ENCODE assay signal across 8 mouse cellular contexts in the genomic region with DNA sequence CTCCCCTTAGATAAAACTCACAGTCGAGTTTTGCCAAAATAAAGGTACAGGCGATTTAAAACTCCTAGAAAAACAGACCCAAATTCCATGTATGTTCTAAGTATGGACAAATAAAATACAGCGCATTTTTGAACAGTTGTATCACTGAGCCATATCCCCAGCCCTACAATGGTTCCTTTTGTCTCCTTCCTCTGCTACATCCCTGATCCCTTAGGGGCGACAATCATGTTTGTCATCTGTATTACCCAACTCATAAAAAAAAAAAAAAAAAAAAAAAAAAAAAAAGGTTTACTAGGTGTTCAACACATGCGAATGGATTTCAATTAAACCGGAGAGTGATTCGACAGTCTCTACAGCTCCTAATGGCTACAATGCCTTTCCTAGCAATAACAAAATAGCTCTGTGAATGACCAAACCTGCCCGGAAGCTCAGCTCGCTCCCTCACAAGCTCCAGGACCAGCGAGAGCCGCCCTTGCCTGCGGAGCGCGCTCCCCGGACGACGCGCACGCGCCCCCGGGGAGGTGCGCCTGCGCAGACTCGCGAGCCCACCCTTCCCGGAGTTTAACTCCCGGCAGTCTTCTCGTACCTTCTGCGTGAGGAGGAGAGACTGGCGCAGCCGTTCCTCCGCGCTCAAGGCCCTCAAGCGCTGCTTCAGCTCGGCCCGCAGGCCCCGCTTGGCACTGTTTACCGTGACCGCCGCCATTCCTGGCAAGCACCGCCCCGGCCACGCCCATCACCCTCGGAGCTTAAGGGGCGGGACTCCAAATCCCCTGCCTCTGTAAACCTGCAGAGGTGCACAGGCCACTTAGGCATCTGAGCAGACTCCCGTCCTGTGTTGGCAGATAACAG. TPM values are rescaled to one million over a fixed set of nuclear protein-coding genes. Genes with fewer than 3 reads are reported as not detected.
A peak's percentile ranks its signal among the peaks of the same experiment; 100 is the strongest.
DNase-seq lines count a peak whose midpoint lies in the region; ATAC-seq and TF ChIP-seq lines count a peak whose summit lies in the region.
"Not testable (repeated sequence)": the region's sequence is repeated elsewhere in the genome, so short reads cannot be mapped to it uniquely, and the experiment has no call there.

No protein-coding gene starts in this region.

- H3K4me3 ChIP-seq in E14TG2a.4 (replicated peaks; ENCODE audit: low read length), result peak overlapping the region; percentile 46
- peak overlapping the region; percentile 36 for H3K4me3 ChIP-seq in embryonic facial prominence, embryonic 14.5 days (ENCODE audit: low read depth, low read length)
- H3K4me3 ChIP-seq in heart, embryonic 13.5 days, result peak overlapping the region; percentile 47
- peak overlapping the region; percentile 31 for H3K4me3 ChIP-seq in limb, embryonic 14.5 days (replicated peaks; ENCODE audit: low read length)
- H3K4me3 ChIP-seq in midbrain, embryonic 14.5 days (replicated peaks; ENCODE audit: low read depth, low read length), result peak overlapping the region; percentile 33

- ATAC-seq in embryonic facial prominence, embryonic 14.5 days (ENCODE audit: low read depth), result peak; percentile 95
- ATAC-seq in heart, embryonic 13.5 days (ENCODE audit: extremely low read depth, insufficient number of reproducible peaks, low FRiP score, low TSS enrichment), result peak; percentile 92
- peak; percentile 92 for ATAC-seq in limb, embryonic 14.5 days (ENCODE audit: low FRiP score, low read depth)
- ATAC-seq in midbrain, embryonic 14.5 days (ENCODE audit: low FRiP score, low TSS enrichment), result peak; percentile 93

- not testable (repeated sequence) for H3K4me1 ChIP-seq in E14TG2a.4 (replicated peaks; ENCODE audit: low read depth, low read length); embryonic facial prominence, embryonic 14.5 days (ENCODE audit: control insufficient read depth, insufficient read depth, low read length); heart, embryonic 13.5 days; limb, embryonic 14.5 days (ENCODE audit: control insufficient read depth, insufficient read depth, low read length); midbrain, embryonic 14.5 days (ENCODE audit: control insufficient read depth, insufficient read depth, low read length)

- DNase-seq in c-Kit-positive CD71-positive TER-119-positive erythroid progenitor cells, embryonic 14.5 days (ENCODE audit: low spot score), result peak; percentile 19
- DNase-seq in embryonic facial prominence, embryonic 14.5 days (ENCODE audit: low spot score), result peak; percentile 43
- DNase-seq in kidney, adult 18-20 months, result peak; percentile 63
- peak; percentile 5 for DNase-seq in limb, embryonic 14.5 days (ENCODE audit: low spot score)
- peak; percentile 67 for DNase-seq in midbrain, embryonic 14.5 days
- DNase-seq in spleen, adult 12 weeks (ENCODE audit: low spot score), result peak; percentile 71

- TF ChIP-seq POLR2A in limb, embryonic 14.5 days (IDR thresholded peaks at IDR 0.05; ENCODE audit: borderline replicate concordance, extremely low read depth, insufficient read depth, insufficient read length), result not testable (repeated sequence)

- H3K4me2 ChIP-seq in embryonic facial prominence, embryonic 14.5 days (ENCODE audit: low read depth, low read length), result peak overlapping the region; percentile 55
- H3K4me2 ChIP-seq in heart, embryonic 13.5 days, result peak overlapping the region; percentile 66
- H3K4me2 ChIP-seq in limb, embryonic 14.5 days (replicated peaks; ENCODE audit: low read depth, low read length, severe bottlenecking), result peak overlapping the region; percentile 35
- H3K4me2 ChIP-seq in midbrain, embryonic 14.5 days (ENCODE audit: low read length), result peak overlapping the region; percentile 52

- H3K27me3 ChIP-seq in E14TG2a.4 (ENCODE audit: insufficient read depth, low read length); embryonic facial prominence, embryonic 14.5 days (replicated peaks; ENCODE audit: control insufficient read depth, insufficient read depth, low read length); heart, embryonic 13.5 days (replicated peaks); limb, embryonic 14.5 days (ENCODE audit: control insufficient read depth, insufficient read depth, low read length); midbrain, embryonic 14.5 days (ENCODE audit: control insufficient read depth, insufficient read depth, low read length): not testable (repeated sequence)

- 5% methylated on average over 14 of the region's 46 CpGs for WGBS in embryonic facial prominence, embryonic 14.5 days
- 8% methylated on average over 14 of the region's 46 CpGs for WGBS in heart, embryonic 13.5 days
- 15% methylated on average over 7 of the region's 46 CpGs for WGBS in limb, embryonic 14.5 days
- WGBS in midbrain, embryonic 14.5 days, result 11% methylated on average over 11 of the region's 46 CpGs

- not testable (repeated sequence) for H3K9me3 ChIP-seq in E14TG2a.4 (ENCODE audit: low read length); embryonic facial prominence, embryonic 14.5 days (ENCODE audit: control insufficient read depth, low read length); heart, embryonic 13.5 days; limb, embryonic 14.5 days (ENCODE audit: control insufficient read depth, low read length); midbrain, embryonic 14.5 days (ENCODE audit: control insufficient read depth, low read length)

- H3K9ac ChIP-seq in embryonic facial prominence, embryonic 14.5 days (ENCODE audit: low read depth, low read length), result peak overlapping the region; percentile 46
- peak overlapping the region; percentile 69 for H3K9ac ChIP-seq in heart, embryonic 13.5 days
- H3K9ac ChIP-seq in limb, embryonic 14.5 days (ENCODE audit: low read depth, low read length, severe bottlenecking), result 0 out of 2 replicates have a peak overlapping the region, but pooled peaks have one; percentile 31
- H3K9ac ChIP-seq in midbrain, embryonic 14.5 days (replicated peaks; ENCODE audit: low read length), result peak overlapping the region; percentile 42; the same call in 1 of the 2 replicates

- not testable (repeated sequence) for TF ChIP-seq CTCF in E14TG2a.4 (conservative IDR thresholded peaks at IDR 0.05; ENCODE audit: low read length)

- peak overlapping the region; percentile 65; the same call in 1 of the 2 replicates for H3K27ac ChIP-seq in embryonic facial prominence, embryonic 14.5 days (replicated peaks; ENCODE audit: low read depth, low read length)
- H3K27ac ChIP-seq in heart, embryonic 13.5 days (replicated peaks), result peak overlapping the region; percentile 81
- peak overlapping the region; percentile 72; the same call in 1 of the 2 replicates for H3K27ac ChIP-seq in limb, embryonic 14.5 days (replicated peaks; ENCODE audit: low read depth, low read length)
- H3K27ac ChIP-seq in midbrain, embryonic 14.5 days (replicated peaks; ENCODE audit: low read depth, low read length), result peak overlapping the region; percentile 70

- not testable (repeated sequence) for H3K36me3 ChIP-seq in E14TG2a.4 (ENCODE audit: insufficient read depth, low read length); embryonic facial prominence, embryonic 14.5 days (ENCODE audit: control insufficient read depth, insufficient read depth, low read length); heart, embryonic 13.5 days; limb, embryonic 14.5 days (ENCODE audit: control insufficient read depth, insufficient read depth, low read length); midbrain, embryonic 14.5 days (ENCODE audit: control insufficient read depth, insufficient read depth, low read length)

RNA-seq across cellular contexts. Expression of a gene that starts 0.8 kb away (rescaled TPM):
- 25.1 and 30.2 TPM in 2 replicates for polyA plus RNA-seq in embryonic facial prominence, embryonic 14.5 days (2014; fragmentation: Nextera tagmentation; extraction: Ambion mirVana)
- 26.5 and 31.1 TPM in 2 replicates for polyA plus RNA-seq in heart, embryonic 13.5 days (2015; fragmentation: Nextera tagmentation; extraction: Ambion mirVana)
- 24.5 and 29.5 TPM in 2 replicates for polyA plus RNA-seq in limb, embryonic 14.5 days (2012; rRNA removed)
- 36.1 and 37.5 TPM in 2 replicates for polyA plus RNA-seq in limb, embryonic 14.5 days (2014; fragmentation: Nextera tagmentation; extraction: Ambion mirVana)
- 40.7 and 42.9 TPM in 2 replicates for polyA plus RNA-seq in midbrain, embryonic 14.5 days (2014; fragmentation: Nextera tagmentation; extraction: Ambion mirVana)

RNA-seq across cellular contexts. Expression of a gene that starts 12.4 kb away (rescaled TPM):
- polyA plus RNA-seq in embryonic facial prominence, embryonic 14.5 days (2014; fragmentation: Nextera tagmentation; extraction: Ambion mirVana), result 0.49 TPM in 1 of 2 replicates, not detected in the other
- 0.23 and 0.74 TPM in 2 replicates for polyA plus RNA-seq in heart, embryonic 13.5 days (2015; fragmentation: Nextera tagmentation; extraction: Ambion mirVana)
- polyA plus RNA-seq in limb, embryonic 14.5 days (2012; rRNA removed), result 0.15 TPM in 1 of 2 replicates, not detected in the other
- polyA plus RNA-seq in limb, embryonic 14.5 days (2014; fragmentation: Nextera tagmentation; extraction: Ambion mirVana), result not detected in 2 replicates
- polyA plus RNA-seq in midbrain, embryonic 14.5 days (2014; fragmentation: Nextera tagmentation; extraction: Ambion mirVana), result 0.25 TPM in 1 of 2 replicates, not detected in the other

Comparison
In these comparisons a context has a peak if more than half of its experiments do, and no peak if none do; other contexts are left out.
1. Peak in every context shown above with its lines: DNase-seq, ATAC-seq, H3K4me3 ChIP-seq and H3K27ac ChIP-seq.
2. DNase-seq: peak in every context shown above with its lines; median percentile 71 in spleen, adult 12 weeks; 67 in midbrain, embryonic 14.5 days; 63 in kidney, adult 18-20 months; 43 in embryonic facial prominence, embryonic 14.5 days; 19 in c-Kit-positive CD71-positive TER-119-positive erythroid progenitor cells, embryonic 14.5 days; 5 in limb, embryonic 14.5 days.